Comparison of ENCODE assay signal across 8 mouse cellular contexts in genomic region chr14:8215208-8215778, GRCm38 (mm10). TPM values are rescaled to one million over a fixed set of nuclear protein-coding genes. Genes with fewer than 3 reads are reported as not detected.
DNase-seq lines count a peak whose midpoint lies in the region; ATAC-seq and TF ChIP-seq lines count a peak whose summit lies in the region.

No protein-coding gene starts in this region.

- no peak for ATAC-seq in megakaryocyte, adult 5-6 weeks (ENCODE audit: poor library complexity, severe bottlenecking)
- ATAC-seq in intestine, postnatal 0 days, result no peak
- ATAC-seq in liver, postnatal 0 days, result no peak

- H3K36me3 ChIP-seq in megakaryocyte, embryonic 14.5 days (replicated peaks; ENCODE audit: low read length), result no peaks in the 10 kb centered on the region
- H3K36me3 ChIP-seq in embryonic facial prominence, embryonic 10.5 days (replicated peaks), result no peaks in the 10 kb centered on the region
- no peaks in the 10 kb centered on the region for H3K36me3 ChIP-seq in intestine, postnatal 0 days (ENCODE audit: control insufficient read depth, insufficient read depth)
- H3K36me3 ChIP-seq in liver, postnatal 0 days (replicated peaks; ENCODE audit: insufficient read depth, low read length), result no peaks in the 10 kb centered on the region

- WGBS in embryonic facial prominence, embryonic 10.5 days, result 15% methylated on average over 21 of the region's 21 CpGs
- 26% methylated on average over 21 of the region's 21 CpGs for WGBS in intestine, postnatal 0 days
- WGBS in liver, postnatal 0 days (ENCODE audit: insufficient replicate concordance), result 20% methylated on average over 21 of the region's 21 CpGs

- DNase-seq in embryonic facial prominence, embryonic 10.5 days (ENCODE audit: low spot score), result no peak
- DNase-seq in liver, postnatal 0 days, result peak; percentile 29
- no peak for DNase-seq in gastrocnemius, adult 8-10 months (ENCODE audit: low spot score in 2 of 2)
- no peak for DNase-seq in left cerebral cortex, adult 9 months (ENCODE audit: low spot score in 2 of 2)
- no peak for DNase-seq in layer of hippocampus, adult 9-10 months (ENCODE audit: low spot score)

- peak overlapping the region; percentile 92; the same call in 1 of the 2 replicates for H3K9ac ChIP-seq in intestine, postnatal 0 days (ENCODE audit: low read depth, low read length)
- H3K9ac ChIP-seq in liver, postnatal 0 days (replicated peaks), result peak overlapping the region; percentile 88

- TF ChIP-seq EP300 in liver, postnatal 0 days (IDR thresholded peaks at IDR 0.05; ENCODE audit: low read depth), result no peak

- 0 out of 2 replicates have a peak, but pooled peaks have one; percentile 24 for TF ChIP-seq CTCF in intestine, postnatal 0 days (IDR thresholded peaks at IDR 0.05; ENCODE audit: low read depth)
- TF ChIP-seq CTCF in liver, postnatal 0 days (IDR thresholded peaks at IDR 0.05; ENCODE audit: low read depth), result no peak

- peak overlapping the region; percentile 59 for H3K4me3 ChIP-seq in megakaryocyte, embryonic 14.5 days (replicated peaks)
- H3K4me3 ChIP-seq in embryonic facial prominence, embryonic 10.5 days, result peak overlapping the region; percentile 76
- H3K4me3 ChIP-seq in intestine, postnatal 0 days (ENCODE audit: low read depth, low read length), result peak overlapping the region; percentile 82
- H3K4me3 ChIP-seq in liver, postnatal 0 days (ENCODE audit: low read depth, low read length), result peak overlapping the region; percentile 77

- peaks cover 3% of the 10 kb centered on the region for H3K27me3 ChIP-seq in megakaryocyte, embryonic 14.5 days (replicated peaks)
- peaks cover 27% of the 10 kb centered on the region for H3K27me3 ChIP-seq in embryonic facial prominence, embryonic 10.5 days (replicated peaks; ENCODE audit: low read depth, poor library complexity, severe bottlenecking)
- H3K27me3 ChIP-seq in intestine, postnatal 0 days (replicated peaks; ENCODE audit: control insufficient read depth, insufficient read depth, low read length), result no peaks in the 10 kb centered on the region
- no peaks in the 10 kb centered on the region for H3K27me3 ChIP-seq in liver, postnatal 0 days (ENCODE audit: insufficient read depth, low read length)

- no peak overlapping the region; the same call in 1 of the 2 replicates for H3K27ac ChIP-seq in embryonic facial prominence, embryonic 10.5 days (replicated peaks)
- H3K27ac ChIP-seq in intestine, postnatal 0 days (ENCODE audit: low read depth, low read length), result peak overlapping the region; percentile 69
- H3K27ac ChIP-seq in liver, postnatal 0 days (ENCODE audit: low read depth), result peak overlapping the region; percentile 98

- H3K9me3 ChIP-seq in megakaryocyte, embryonic 14.5 days, result no peaks in the 10 kb centered on the region
- H3K9me3 ChIP-seq in embryonic facial prominence, embryonic 10.5 days, result no peaks in the 10 kb centered on the region
- no peaks in the 10 kb centered on the region for H3K9me3 ChIP-seq in intestine, postnatal 0 days (ENCODE audit: control insufficient read depth)
- H3K9me3 ChIP-seq in liver, postnatal 0 days (ENCODE audit: low read length), result no peaks in the 10 kb centered on the region

- peak overlapping the region; percentile 84 for H3K4me2 ChIP-seq in intestine, postnatal 0 days (replicated peaks; ENCODE audit: low read depth)
- peak overlapping the region; percentile 74 for H3K4me2 ChIP-seq in liver, postnatal 0 days (ENCODE audit: low read depth, low read length)

- peaks cover 19% of the 10 kb centered on the region for H3K4me1 ChIP-seq in megakaryocyte, embryonic 14.5 days
- peaks cover 38% of the 10 kb centered on the region for H3K4me1 ChIP-seq in embryonic facial prominence, embryonic 10.5 days
- no peaks in the 10 kb centered on the region for H3K4me1 ChIP-seq in intestine, postnatal 0 days (replicated peaks; ENCODE audit: control insufficient read depth, insufficient read depth, low read length)
- H3K4me1 ChIP-seq in liver, postnatal 0 days (ENCODE audit: insufficient read depth), result peaks cover 29% of the 10 kb centered on the region

RNA-seq across cellular contexts. Expression of gene Kctd6, which starts 1.4 kb away (rescaled TPM):
- polyA plus RNA-seq in megakaryocyte, embryonic 14.5 days (2012; ENCODE audit: insufficient read depth, low replicate concordance), result 0.16 TPM in 1 of 2 replicates, not detected in the other
- total RNA-seq in megakaryocyte, adult 5-6 weeks (2015), result 6.2 and 7.3 TPM in 2 replicates
- 6.6 and 9.0 TPM in 2 replicates for total RNA-seq in megakaryocyte, adult 5-6 weeks (2017)
- 6.3 and 8.3 TPM in 2 replicates for polyA plus RNA-seq in embryonic facial prominence, embryonic 10.5 days (2016; fragmentation: Nextera tagmentation; extraction: Ambion mirVana)
- polyA plus RNA-seq in intestine, postnatal 0 days (2015; fragmentation: Nextera tagmentation; extraction: Ambion mirVana), result 18.8 and 19.5 TPM in 2 replicates
- 9.7 and 10.0 TPM in 2 replicates for polyA plus RNA-seq in liver, postnatal 0 days (2015; fragmentation: Nextera tagmentation; extraction: Ambion mirVana)
- 10 to 100 TPM in 1 of 4 experiments, 1 to 10 TPM in 3; 7.7 to 10.4 (median 8.2) TPM for total RNA-seq in gastrocnemius, adult 8-10 months (2022)

RNA-seq across cellular contexts. Expression of gene Pdhb, which starts 42.5 kb away (rescaled TPM):
- polyA plus RNA-seq in megakaryocyte, embryonic 14.5 days (2012; ENCODE audit: insufficient read depth, low replicate concordance), result 47.0 TPM in 1 of 2 replicates, not detected in the other
- total RNA-seq in megakaryocyte, adult 5-6 weeks (2015), result 72.7 and 76.3 TPM in 2 replicates
- total RNA-seq in megakaryocyte, adult 5-6 weeks (2017), result 101 and 115 TPM in 2 replicates
- 200 and 214 TPM in 2 replicates for polyA plus RNA-seq in embryonic facial prominence, embryonic 10.5 days (2016; fragmentation: Nextera tagmentation; extraction: Ambion mirVana)
- polyA plus RNA-seq in intestine, postnatal 0 days (2015; fragmentation: Nextera tagmentation; extraction: Ambion mirVana), result 140 and 149 TPM in 2 replicates
- polyA plus RNA-seq in liver, postnatal 0 days (2015; fragmentation: Nextera tagmentation; extraction: Ambion mirVana), result 119 and 125 TPM in 2 replicates
- total RNA-seq in gastrocnemius, adult 8-10 months (2022), result 100 to 1,000 TPM; 268 to 280 (median 272) TPM

RNA-seq across cellular contexts. Expression of gene Acox2, which starts 43.9 kb away (rescaled TPM):
- polyA plus RNA-seq in megakaryocyte, embryonic 14.5 days (2012; ENCODE audit: insufficient read depth, low replicate concordance), result not detected in 2 replicates
- not detected in 2 replicates for total RNA-seq in megakaryocyte, adult 5-6 weeks (2015)
- total RNA-seq in megakaryocyte, adult 5-6 weeks (2017), result not detected in 2 replicates
- polyA plus RNA-seq in embryonic facial prominence, embryonic 10.5 days (2016; fragmentation: Nextera tagmentation; extraction: Ambion mirVana), result not detected in 2 replicates
- 9.3 and 10.8 TPM in 2 replicates for polyA plus RNA-seq in intestine, postnatal 0 days (2015; fragmentation: Nextera tagmentation; extraction: Ambion mirVana)
- polyA plus RNA-seq in liver, postnatal 0 days (2015; fragmentation: Nextera tagmentation; extraction: Ambion mirVana), result 64.9 and 66.7 TPM in 2 replicates
- total RNA-seq in gastrocnemius, adult 8-10 months (2022), result under 1 TPM in 2 of 4 experiments, not detected in 2; 0.56 to 0.99 TPM
